Mouse (Mus musculus): ENCODE data around the gene Klhl5. TPM values are rescaled to one million over a fixed set of nuclear protein-coding genes. Genes with fewer than 3 reads are reported as not detected.

Klhl5 gene
- polyA plus RNA-seq, 1 experiment from 2014 or later: 72.0 TPM

DNA sequence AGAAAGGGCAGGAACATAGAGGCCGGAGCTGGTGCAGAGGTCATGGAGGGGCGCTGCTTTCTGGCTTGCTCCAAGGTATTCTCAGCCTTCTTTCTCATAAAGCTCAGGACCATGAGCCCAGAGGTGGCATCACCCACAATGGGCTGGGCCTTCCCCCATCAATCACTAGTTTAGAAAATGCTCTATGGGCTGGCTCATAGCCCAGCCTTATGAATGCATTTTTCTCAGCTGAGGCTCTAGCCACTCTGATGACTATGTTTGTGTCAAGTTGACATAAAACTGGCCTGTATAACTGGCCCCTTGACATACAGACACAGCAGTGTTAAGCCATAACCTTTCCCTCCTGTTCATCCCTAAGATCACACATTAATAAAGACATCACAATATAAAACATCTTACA, 97.4 kb downstream of the Klhl5 start:
- H3K4me3 ChIP-seq (ENCODE audit: low read depth, low read length): no peak overlapping the region
- DNase-seq (ENCODE audit: low spot score) (no peak), ATAC-seq (no peak)
- H3K27ac ChIP-seq (ENCODE audit: low read length): no peak overlapping the region
- no peaks in the 10 kb centered on the region for H3K4me1 ChIP-seq (ENCODE audit: insufficient read depth, low read depth, low read length)
- TF ChIP-seq EP300 (IDR thresholded peaks at IDR 0.05): no peak
- TF ChIP-seq CTCF (IDR thresholded peaks at IDR 0.05): no peak
- no peaks in the 10 kb centered on the region for H3K36me3 ChIP-seq (ENCODE audit: insufficient read depth, low read length)
- H3K4me2 ChIP-seq (replicated peaks; ENCODE audit: low read depth, low read length): no peak overlapping the region
- no peaks in the 10 kb centered on the region for H3K27me3 ChIP-seq (replicated peaks; ENCODE audit: insufficient read depth, low read length)
- no peaks in the 10 kb centered on the region for H3K9me3 ChIP-seq (ENCODE audit: low read length)
- no peak overlapping the region for H3K9ac ChIP-seq (replicated peaks; ENCODE audit: low read depth)
- 89% methylated on average over 2 of the region's 2 CpGs for WGBS

DNA sequence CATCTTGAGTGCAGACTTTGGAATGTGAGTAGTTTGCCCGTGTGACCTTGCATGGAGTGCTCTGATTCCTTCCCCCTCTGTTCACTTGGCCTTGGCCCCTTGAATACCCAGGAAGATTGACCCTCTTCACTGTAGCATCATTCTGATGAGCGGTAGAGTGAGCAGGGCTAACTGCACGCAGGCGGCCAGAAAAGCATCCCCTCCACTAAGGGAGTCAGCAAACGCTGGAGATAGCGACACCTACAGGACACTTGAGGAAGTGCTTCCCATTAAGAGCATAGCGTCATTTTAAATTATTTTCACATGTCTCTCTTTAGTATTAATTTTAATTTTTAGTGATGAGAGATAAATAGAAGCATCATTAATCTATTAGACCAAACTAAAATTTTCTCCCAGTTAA, 106.0 kb downstream of the Klhl5 start:
- H3K9ac ChIP-seq (replicated peaks; ENCODE audit: low read depth): no peak overlapping the region
- H3K36me3 ChIP-seq (ENCODE audit: insufficient read depth, low read length): no peaks in the 10 kb centered on the region
- H3K27me3 ChIP-seq (replicated peaks; ENCODE audit: insufficient read depth, low read length): no peaks in the 10 kb centered on the region
- H3K4me1 ChIP-seq (ENCODE audit: insufficient read depth, low read depth, low read length): no peaks in the 10 kb centered on the region
- no peak overlapping the region for H3K27ac ChIP-seq (ENCODE audit: low read length)
- TF ChIP-seq EP300 (IDR thresholded peaks at IDR 0.05): no peak
- peak; percentile 93 for TF ChIP-seq CTCF (IDR thresholded peaks at IDR 0.05)
- no peak overlapping the region for H3K4me2 ChIP-seq (replicated peaks; ENCODE audit: low read depth, low read length)
- whole genome bisulfite sequencing: 15% methylated on average over 7 of the region's 7 CpGs
- no peak overlapping the region for H3K4me3 ChIP-seq (ENCODE audit: low read depth, low read length)
- peak; percentile 47; the same call in 1 of the 2 replicates for ATAC-seq
- peak; percentile 65 for DNase-seq (ENCODE audit: low spot score)
- H3K9me3 ChIP-seq (ENCODE audit: low read length): no peaks in the 10 kb centered on the region

Other genes with a start within 250 kb of the Klhl5 start
- 0.58 and 0.64 TPM in 2 replicates for gene Tlr1, start 174.0 kb upstream of the Klhl5 start, polyA plus RNA-seq (2015; fragmentation: Nextera tagmentation; extraction: Ambion mirVana)
- 0.68 and 0.99 TPM in 2 replicates for gene Tlr6, start 147.4 kb upstream of the Klhl5 start, polyA plus RNA-seq (2015; fragmentation: Nextera tagmentation; extraction: Ambion mirVana)
- 26.3 and 30.9 TPM in 2 replicates for gene Fam114a1, start 137.5 kb upstream of the Klhl5 start, polyA plus RNA-seq (2015; fragmentation: Nextera tagmentation; extraction: Ambion mirVana)
- 1.9 TPM in 2 replicates for gene Tmem156, start 15.4 kb upstream of the Klhl5 start, polyA plus RNA-seq (2015; fragmentation: Nextera tagmentation; extraction: Ambion mirVana)
- 8.6 and 9.3 TPM in 2 replicates for gene Wdr19, start 92.2 kb downstream of the Klhl5 start, polyA plus RNA-seq (2015; fragmentation: Nextera tagmentation; extraction: Ambion mirVana)
- gene Rfc1, start 228.1 kb downstream of the Klhl5 start, polyA plus RNA-seq (2015; fragmentation: Nextera tagmentation; extraction: Ambion mirVana): 34.8 and 37.7 TPM in 2 replicates
- gene Klb, start 240.8 kb downstream of the Klhl5 start, polyA plus RNA-seq (2015; fragmentation: Nextera tagmentation; extraction: Ambion mirVana): 0.04 TPM in 1 of 2 replicates, not detected in the other